In the genomic region with DNA sequence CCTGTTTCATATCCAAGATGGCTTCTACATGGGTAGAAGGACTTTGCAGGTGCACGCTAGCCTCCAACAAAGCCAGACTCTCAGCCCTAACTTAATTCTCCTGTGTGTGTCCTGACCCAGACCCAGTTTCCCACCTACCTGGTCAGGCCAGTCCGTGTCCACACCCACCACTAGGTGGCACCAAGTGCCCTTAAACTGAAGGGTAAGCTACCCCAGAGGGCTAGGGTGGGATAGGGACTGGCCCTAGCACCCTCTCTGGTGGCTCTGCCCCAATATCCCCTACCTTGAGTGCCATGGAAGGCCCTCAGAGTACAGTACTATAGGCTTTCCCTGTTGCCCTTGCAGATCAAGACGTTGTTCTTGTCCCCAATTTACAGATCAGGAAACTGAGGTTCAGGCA, we compare ENCODE assay signal across 8 mouse cellular contexts.
A peak's percentile ranks its signal among the peaks of the same experiment; 100 is the strongest.
DNase-seq lines count a peak whose midpoint lies in the region; ATAC-seq lines count a peak whose summit lies in the region.

No protein-coding gene starts in this region.

- no peaks in the 10 kb centered on the region; the same call in none of the 2 replicates for H3K4me1 ChIP-seq in liver, embryonic 11.5 days (replicated peaks; ENCODE audit: control insufficient read depth, insufficient read depth, low read length)

- 34% methylated on average over 3 of the region's 3 CpGs for WGBS in liver, embryonic 11.5 days

- no peak overlapping the region for H3K4me2 ChIP-seq in liver, embryonic 11.5 days

- no peak for ATAC-seq in CD4-positive, CD25-positive, alpha-beta regulatory T cell, adult 4 months
- no peak; the same call in 1 of the 2 replicates for ATAC-seq in liver, embryonic 11.5 days (replicated peaks; ENCODE audit: low FRiP score)

- H3K27ac ChIP-seq in liver, embryonic 11.5 days (ENCODE audit: low read depth, low read length): no peak overlapping the region

- no peak overlapping the region for H3K4me3 ChIP-seq in liver, embryonic 11.5 days (ENCODE audit: low read depth, low read length)

- no peaks in the 10 kb centered on the region for H3K36me3 ChIP-seq in liver, embryonic 11.5 days (ENCODE audit: control insufficient read depth, insufficient read depth, low read length)

- no peak overlapping the region for H3K9ac ChIP-seq in liver, embryonic 11.5 days (ENCODE audit: low read depth, low read length)

- H3K9me3 ChIP-seq in liver, embryonic 11.5 days (ENCODE audit: control insufficient read depth, low read length): no peaks in the 10 kb centered on the region

- DNase-seq in CD4-positive, CD25-positive, alpha-beta regulatory T cell, adult 2 months (ENCODE audit: low read depth, low spot score): peak; percentile 72
- peak; percentile 62 for DNase-seq in liver
- DNase-seq in liver, embryonic 11.5 days (ENCODE audit: low spot score): no peak
- DNase-seq in cerebellum, postnatal 25 days: peak; percentile 16 to 57
- DNase-seq in heart, postnatal 4 days: peak; percentile 66
- peak; percentile 28 to 58 for DNase-seq in lung, adult 18-20 months
- DNase-seq in right cerebral cortex, postnatal 25 days: peak; percentile 16

- H3K27me3 ChIP-seq in liver, embryonic 11.5 days (replicated peaks; ENCODE audit: control insufficient read depth, insufficient read depth, low read length): peaks cover 17% of the 10 kb centered on the region
